Mouse (Mus musculus): ENCODE measurements at regions not wholly inside any gene's neighbourhood (a gene's known extent, or its start where the extent isn't known, plus 50 kb on each side); places are given as distances from the start of the nearest gene placed in this dataset.

- no peak overlapping the region for H3K4me3 ChIP-seq (replicated peaks)
- no peak overlapping the region for H3K27ac ChIP-seq
- H3K36me3 ChIP-seq, result no peaks in the 10 kb centered on the region
- no peak overlapping the region for H3K4me2 ChIP-seq
- ATAC-seq (ENCODE audit: insufficient number of reproducible peaks, insufficient read depth, low FRiP score, low TSS enrichment, low read depth), result no peak
- H3K9ac ChIP-seq (replicated peaks), result no peak overlapping the region
- no peaks in the 10 kb centered on the region for H3K27me3 ChIP-seq
- H3K9me3 ChIP-seq, result no peaks in the 10 kb centered on the region
- H3K4me1 ChIP-seq (replicated peaks), result no peaks in the 10 kb centered on the region
- WGBS, result 88% methylated on average over 2 of the region's 2 CpGs
Measured at GRCm38 (mm10) chr3:80200904-80201303, 316.6 kb downstream of the Fam198b start.

GRCm38 (mm10) chr3:80204821-80205220 lies 320.5 kb downstream of the Fam198b start:
- no peaks in the 10 kb centered on the region for H3K9me3 ChIP-seq
- 70% methylated on average over 1 of the region's 1 CpGs for WGBS
- ATAC-seq (ENCODE audit: insufficient number of reproducible peaks, insufficient read depth, low FRiP score, low TSS enrichment, low read depth), result no peak
- no peaks in the 10 kb centered on the region for H3K27me3 ChIP-seq
- no peak overlapping the region for H3K27ac ChIP-seq
- H3K4me3 ChIP-seq (replicated peaks), result no peak overlapping the region
- H3K4me1 ChIP-seq (replicated peaks), result no peaks in the 10 kb centered on the region
- H3K4me2 ChIP-seq, result no peak overlapping the region
- H3K9ac ChIP-seq (replicated peaks), result no peak overlapping the region
- no peaks in the 10 kb centered on the region for H3K36me3 ChIP-seq

- Histone ChIP-seq H3K27me3 (no peaks in the 10 kb centered on the region), H3K36me3 (no peaks in the 10 kb centered on the region), H3K4me3 (replicated peaks) (no peak overlapping the region), H3K4me2 (no peak overlapping the region), H3K9me3 (no peaks in the 10 kb centered on the region), H3K27ac (no peak overlapping the region), H3K4me1 (replicated peaks) (no peaks in the 10 kb centered on the region), H3K9ac (replicated peaks) (no peak overlapping the region)
- no peak for ATAC-seq (ENCODE audit: insufficient number of reproducible peaks, insufficient read depth, low FRiP score, low TSS enrichment, low read depth)
- 78% methylated on average over 6 of the region's 6 CpGs for WGBS
Measured at GRCm38 (mm10) chr3:80205351-80205750, 321.0 kb downstream of the Fam198b start.

- 60% methylated on average over 1 of the region's 1 CpGs for WGBS
- Histone ChIP-seq H3K9ac (replicated peaks) (no peak overlapping the region), H3K4me3 (replicated peaks) (no peak overlapping the region), H3K9me3 (no peaks in the 10 kb centered on the region), H3K27ac (no peak overlapping the region), H3K4me1 (replicated peaks) (no peaks in the 10 kb centered on the region), H3K27me3 (no peaks in the 10 kb centered on the region), H3K36me3 (no peaks in the 10 kb centered on the region), H3K4me2 (no peak overlapping the region)
- ATAC-seq (ENCODE audit: insufficient number of reproducible peaks, insufficient read depth, low FRiP score, low TSS enrichment, low read depth), result no peak
Measured at GRCm38 (mm10) chr3:80207022-80207421, 322.7 kb downstream of the Fam198b start.

- Histone ChIP-seq H3K9ac (replicated peaks) (no peak overlapping the region), H3K4me2 (no peak overlapping the region), H3K4me1 (replicated peaks) (no peaks in the 10 kb centered on the region), H3K4me3 (replicated peaks) (no peak overlapping the region), H3K27ac (no peak overlapping the region), H3K9me3 (no peaks in the 10 kb centered on the region), H3K27me3 (no peaks in the 10 kb centered on the region), H3K36me3 (no peaks in the 10 kb centered on the region)
- 92% methylated on average over 2 of the region's 2 CpGs for WGBS
- no peak for ATAC-seq (ENCODE audit: insufficient number of reproducible peaks, insufficient read depth, low FRiP score, low TSS enrichment, low read depth)
Measured at GRCm38 (mm10) chr3:80208028-80208427, 323.7 kb downstream of the Fam198b start.

GRCm38 (mm10) chr3:80209596-80209995 lies 325.3 kb downstream of the Fam198b start:
- Histone ChIP-seq H3K4me3 (replicated peaks) (no peak overlapping the region), H3K4me2 (no peak overlapping the region), H3K27ac (no peak overlapping the region), H3K36me3 (no peaks in the 10 kb centered on the region), H3K4me1 (replicated peaks) (no peaks in the 10 kb centered on the region), H3K9me3 (no peaks in the 10 kb centered on the region), H3K27me3 (no peaks in the 10 kb centered on the region), H3K9ac (replicated peaks) (no peak overlapping the region)
- ATAC-seq (ENCODE audit: insufficient number of reproducible peaks, insufficient read depth, low FRiP score, low TSS enrichment, low read depth), result no peak

GRCm38 (mm10) chr3:80211323-80212109 lies 327.2 kb downstream of the Fam198b start:
- H3K27ac ChIP-seq, result no peak overlapping the region
- no peak overlapping the region for H3K4me2 ChIP-seq
- H3K36me3 ChIP-seq, result no peaks in the 10 kb centered on the region
- no peak overlapping the region for H3K4me3 ChIP-seq (replicated peaks)
- WGBS, result 48% methylated on average over 3 of the region's 3 CpGs
- ATAC-seq (ENCODE audit: insufficient number of reproducible peaks, insufficient read depth, low FRiP score, low TSS enrichment, low read depth), result no peak
- no peaks in the 10 kb centered on the region for H3K27me3 ChIP-seq
- H3K4me1 ChIP-seq (replicated peaks), result no peaks in the 10 kb centered on the region
- H3K9ac ChIP-seq (replicated peaks), result no peak overlapping the region
- no peaks in the 10 kb centered on the region for H3K9me3 ChIP-seq

- Histone ChIP-seq H3K27me3 (no peaks in the 10 kb centered on the region), H3K27ac (no peak overlapping the region), H3K9ac (replicated peaks) (no peak overlapping the region), H3K4me1 (replicated peaks) (no peaks in the 10 kb centered on the region), H3K4me2 (no peak overlapping the region), H3K9me3 (no peaks in the 10 kb centered on the region), H3K36me3 (no peaks in the 10 kb centered on the region), H3K4me3 (replicated peaks) (no peak overlapping the region)
- WGBS, result 41% methylated on average over 5 of the region's 5 CpGs
- no peak for ATAC-seq (ENCODE audit: insufficient number of reproducible peaks, insufficient read depth, low FRiP score, low TSS enrichment, low read depth)
Measured at GRCm38 (mm10) chr3:80248611-80249010, 364.3 kb downstream of the Fam198b start.

GRCm38 (mm10) chr3:80249974-80250373 lies 365.6 kb downstream of the Fam198b start:
- H3K4me1 ChIP-seq (replicated peaks), result no peaks in the 10 kb centered on the region

GRCm38 (mm10) chr3:80255304-80255703 lies 371.0 kb downstream of the Fam198b start:
- Histone ChIP-seq H3K9me3 (no peaks in the 10 kb centered on the region), H3K4me3 (replicated peaks) (no peak overlapping the region), H3K27ac (no peak overlapping the region), H3K4me2 (no peak overlapping the region), H3K9ac (replicated peaks) (no peak overlapping the region), H3K36me3 (no peaks in the 10 kb centered on the region), H3K27me3 (no peaks in the 10 kb centered on the region), H3K4me1 (replicated peaks) (no peaks in the 10 kb centered on the region)
- ATAC-seq (ENCODE audit: insufficient number of reproducible peaks, insufficient read depth, low FRiP score, low TSS enrichment, low read depth), result no peak
- WGBS, result 90% methylated on average over 3 of the region's 3 CpGs

More at GRCm38 (mm10) chr3:80249974-80250373, 365.6 kb downstream of the Fam198b start:
- Histone ChIP-seq H3K4me3 (replicated peaks) (no peak overlapping the region), H3K27me3 (no peaks in the 10 kb centered on the region), H3K9me3 (no peaks in the 10 kb centered on the region), H3K4me2 (no peak overlapping the region), H3K27ac (no peak overlapping the region), H3K36me3 (no peaks in the 10 kb centered on the region), H3K9ac (replicated peaks) (no peak overlapping the region)
- ATAC-seq (ENCODE audit: insufficient number of reproducible peaks, insufficient read depth, low FRiP score, low TSS enrichment, low read depth), result no peak
- 78% methylated on average over 3 of the region's 3 CpGs for WGBS

- Histone ChIP-seq H3K4me2 (no peak overlapping the region), H3K27ac (no peak overlapping the region), H3K4me3 (replicated peaks) (no peak overlapping the region), H3K9me3 (no peaks in the 10 kb centered on the region), H3K27me3 (no peaks in the 10 kb centered on the region), H3K4me1 (replicated peaks) (no peaks in the 10 kb centered on the region), H3K36me3 (no peaks in the 10 kb centered on the region), H3K9ac (replicated peaks) (no peak overlapping the region)
- WGBS, result 87% methylated on average over 3 of the region's 3 CpGs
- no peak for ATAC-seq (ENCODE audit: insufficient number of reproducible peaks, insufficient read depth, low FRiP score, low TSS enrichment, low read depth)
Measured at GRCm38 (mm10) chr3:80256383-80256782, 372.1 kb downstream of the Fam198b start.

- 82% methylated on average over 2 of the region's 2 CpGs for WGBS
Measured at GRCm38 (mm10) chr3:80263095-80263494, 378.8 kb downstream of the Fam198b start.

More at GRCm38 (mm10) chr3:80263095-80263494, 378.8 kb downstream of the Fam198b start:
- no peak for ATAC-seq (ENCODE audit: insufficient number of reproducible peaks, insufficient read depth, low FRiP score, low TSS enrichment, low read depth)
- no peaks in the 10 kb centered on the region for H3K4me1 ChIP-seq (replicated peaks)
- no peak overlapping the region for H3K4me3 ChIP-seq (replicated peaks)
- no peak overlapping the region for H3K4me2 ChIP-seq
- no peaks in the 10 kb centered on the region for H3K9me3 ChIP-seq
- H3K9ac ChIP-seq (replicated peaks), result no peak overlapping the region
- no peaks in the 10 kb centered on the region for H3K27me3 ChIP-seq
- no peaks in the 10 kb centered on the region for H3K36me3 ChIP-seq
- H3K27ac ChIP-seq, result no peak overlapping the region
